Comparison of ENCODE assay signal across 9 mouse cellular contexts in genomic region chr17:25786280-25786679, GRCm38 (mm10). TPM values are rescaled to one million over a fixed set of nuclear protein-coding genes. Genes with fewer than 3 reads are reported as not detected.
DNase-seq lines count a peak whose midpoint lies in the region; ATAC-seq and TF ChIP-seq lines count a peak whose summit lies in the region.
"Had no signal": no experiment of that assay in that cellular context is flagged by ENCODE, and none has a peak within 500 bp of the region (broad histone marks: within the 10 kb centered on the region; RNA-seq: fewer than 3 reads in every experiment).

Ccdc78 (plus strand) TSS chr17:25786580.

- peaks cover 1% of the 10 kb centered on the region for H3K79me2 ChIP-seq in MEL (ENCODE audit: control insufficient read depth, insufficient read depth, low read length, poor library complexity)

- H3K4me3 ChIP-seq in heart, embryonic 16.5 days (ENCODE audit: low read length): peak within 1 kb of the TSS; percentile 85
- H3K4me3 ChIP-seq in MEL (ENCODE audit: control insufficient read depth in 1 of 2, insufficient read depth in 1 of 2, low read depth in 2 of 2, low read length in 2 of 2): peak within 1 kb of the TSS; percentile 66 to 91
- peak within 1 kb of the TSS; percentile 75 for H3K4me3 ChIP-seq in hindbrain, embryonic 10.5 days
- peak within 1 kb of the TSS; percentile 77 for H3K4me3 ChIP-seq in midbrain, embryonic 10.5 days

- no peak for TF ChIP-seq CTCF in MEL (IDR thresholded peaks at IDR 0.05 in 2 of 3, conservative IDR thresholded peaks at IDR 0.05 in 1 of 3; ENCODE audit: control insufficient read depth in 1 of 3, insufficient read depth in 1 of 3, low read depth in 2 of 3, low read length in 3 of 3, poor library complexity in 1 of 3, severe bottlenecking in 1 of 3)

- TF ChIP-seq POLR2A in MEL (IDR thresholded peaks at IDR 0.05; ENCODE audit: control insufficient read depth in 1 of 2, insufficient read depth in 1 of 2, low read depth in 1 of 2, low read length in 2 of 2, poor library complexity in 1 of 2): peak in 1 of 2 experiments; percentile 37; a peak in 1 of 4 replicates

- H3K9ac ChIP-seq in heart, embryonic 16.5 days (ENCODE audit: low read length): peak within 1 kb of the TSS; percentile 77
- H3K9ac ChIP-seq in MEL (ENCODE audit: control insufficient read depth, low read depth, low read length, poor library complexity, severe bottlenecking): peak within 1 kb of the TSS; percentile 60

- H3K4me1 ChIP-seq in heart, embryonic 16.5 days (ENCODE audit: control insufficient read depth, insufficient read depth, low read length): peaks cover 27% of the 10 kb centered on the region
- peaks cover 0 to 6% of the 10 kb centered on the region in 2 experiments; a peak in 2 of 4 replicates for H3K4me1 ChIP-seq in MEL (ENCODE audit: control insufficient read depth in 1 of 2, insufficient read depth in 2 of 2, low read length in 2 of 2)
- H3K4me1 ChIP-seq in hindbrain, embryonic 10.5 days (replicated peaks): peaks cover 49% of the 10 kb centered on the region
- peaks cover 44% of the 10 kb centered on the region for H3K4me1 ChIP-seq in midbrain, embryonic 10.5 days

- H3K27me3 ChIP-seq in heart, embryonic 16.5 days (ENCODE audit: control insufficient read depth, insufficient read depth, low read length): no peaks in the 10 kb centered on the region
- H3K27me3 ChIP-seq in MEL (ENCODE audit: control insufficient read depth in 1 of 2, insufficient read depth in 2 of 2, low read length in 2 of 2): no peaks in the 10 kb centered on the region
- H3K27me3 ChIP-seq in hindbrain, embryonic 10.5 days (ENCODE audit: insufficient read depth, poor library complexity, severe bottlenecking): no peaks in the 10 kb centered on the region
- H3K27me3 ChIP-seq in midbrain, embryonic 10.5 days (ENCODE audit: low read depth, poor library complexity, severe bottlenecking): no peaks in the 10 kb centered on the region

- TF ChIP-seq RAD21 in MEL (IDR thresholded peaks at IDR 0.05; ENCODE audit: low read depth, low read length): no peak

- TF ChIP-seq EP300 in MEL (IDR thresholded peaks at IDR 0.05; ENCODE audit: low read depth in 1 of 2, low read length in 2 of 2): no peak

- no peaks in the 10 kb centered on the region for H3K9me3 ChIP-seq in heart, embryonic 16.5 days (replicated peaks; ENCODE audit: control insufficient read depth, low read length)
- no peaks in the 10 kb centered on the region for H3K9me3 ChIP-seq in MEL (replicated peaks; ENCODE audit: insufficient read depth, low read length)
- H3K9me3 ChIP-seq in hindbrain, embryonic 10.5 days: no peaks in the 10 kb centered on the region
- H3K9me3 ChIP-seq in midbrain, embryonic 10.5 days (replicated peaks): no peaks in the 10 kb centered on the region

- peaks cover 13% of the 10 kb centered on the region for H3K36me3 ChIP-seq in heart, embryonic 16.5 days (ENCODE audit: control insufficient read depth, insufficient read depth)
- H3K36me3 ChIP-seq in MEL (ENCODE audit: control insufficient read depth in 1 of 2, insufficient read depth in 2 of 2, low read length in 2 of 2): peaks cover 2 to 5% of the 10 kb centered on the region in 2 experiments; a peak in 3 of 4 replicates
- peaks cover 72% of the 10 kb centered on the region for H3K36me3 ChIP-seq in hindbrain, embryonic 10.5 days
- H3K36me3 ChIP-seq in midbrain, embryonic 10.5 days: peaks cover 68% of the 10 kb centered on the region

- ATAC-seq in heart, embryonic 16.5 days (replicated peaks; ENCODE audit: extremely low read depth, insufficient read depth, low FRiP score): no peak

- 66% methylated on average over 3 of the region's 3 CpGs for WGBS in heart, embryonic 16.5 days
- WGBS in hindbrain, embryonic 10.5 days: 87% methylated on average over 3 of the region's 3 CpGs
- 85% methylated on average over 3 of the region's 3 CpGs for WGBS in midbrain, embryonic 10.5 days

- no peak for DNase-seq in heart, adult 11 months
- DNase-seq in MEL (ENCODE audit: low read depth, low spot score): no peak
- DNase-seq in hindbrain, embryonic 10.5 days (ENCODE audit: low spot score): no peak
- DNase-seq in midbrain, embryonic 10.5 days (ENCODE audit: low spot score): no peak
- DNase-seq in frontal cortex, postnatal 25 days (ENCODE audit: low spot score in 2 of 2): no peak
- DNase-seq in spleen, postnatal 4 days (ENCODE audit: low spot score in 2 of 2): no peak
- no peak for DNase-seq in kidney, adult 9 months

- peak within 1 kb of the TSS; percentile 94 for H3K27ac ChIP-seq in heart, embryonic 16.5 days (ENCODE audit: low read length)
- peak within 1 kb of the TSS; percentile 58 for H3K27ac ChIP-seq in MEL (ENCODE audit: control insufficient read depth, low read depth, low read length)
- H3K27ac ChIP-seq in hindbrain, embryonic 10.5 days: peak within 1 kb of the TSS; percentile 97
- peak within 1 kb of the TSS; percentile 96 for H3K27ac ChIP-seq in midbrain, embryonic 10.5 days (replicated peaks)

- H3K4me2 ChIP-seq in heart, embryonic 16.5 days (ENCODE audit: low read depth, low read length): peak within 1 kb of the TSS; percentile 84

TF ChIP-seq in MEL, 35 proteins besides CTCF, POLR2A, EP300 and RAD21:
- TF ChIP-seq ETS1 (IDR thresholded peaks at IDR 0.05; ENCODE audit: low read depth, low read length) (no peak), MAZ (IDR thresholded peaks at IDR 0.05; ENCODE audit: low read depth, low read length) (no peak), ZKSCAN1 (IDR thresholded peaks at IDR 0.05; ENCODE audit: low read depth, low read length) (no peak), MYC (IDR thresholded peaks at IDR 0.05; ENCODE audit: low read depth, low read length) (no peak), CHD1 (IDR thresholded peaks at IDR 0.05; ENCODE audit: low read depth, low read length) (no peak), TCF12 (IDR thresholded peaks at IDR 0.05; ENCODE audit: low read depth, low read length) (no peak), UBTF (IDR thresholded peaks at IDR 0.05; ENCODE audit: borderline replicate concordance, insufficient read depth, low read depth, low read length) (no peak), ZMIZ1 (IDR thresholded peaks at IDR 0.05; ENCODE audit: low read depth, low read length) (no peak), MAX (IDR thresholded peaks at IDR 0.05; ENCODE audit: low read length) (no peak), BHLHE40 (IDR thresholded peaks at IDR 0.05; ENCODE audit: borderline replicate concordance, low read depth, low read length) (no peak), RCOR1 (IDR thresholded peaks at IDR 0.05; ENCODE audit: low read depth, low read length) (no peak), NELFE (IDR thresholded peaks at IDR 0.05; ENCODE audit: low read depth, low read length) (no peak), MXI1 (IDR thresholded peaks at IDR 0.05; ENCODE audit: low read depth, low read length) (no peak), GABPA (IDR thresholded peaks at IDR 0.05; ENCODE audit: low read depth, low read length) (no peak)

RNA-seq across cellular contexts. Expression of gene Ccdc78, which starts in this region (rescaled TPM):
- 0.53 and 0.80 TPM in 2 replicates for polyA plus RNA-seq in heart, embryonic 16.5 days (2015; fragmentation: Nextera tagmentation; extraction: Ambion mirVana)
- 0.08 TPM in 1 of 2 replicates, not detected in the other for total RNA-seq in MEL (2012; rRNA removed)
- polyA plus RNA-seq in MEL (2012; ENCODE audit: insufficient read depth in 1 of 2, insufficient read length in 2 of 2, low read depth in 1 of 2, low replicate concordance in 2 of 2, missing spikeins in 1 of 2): under 1 TPM in 1 of 2 experiments, not detected in 1; 0.85 TPM
- polyA plus RNA-seq in hindbrain, embryonic 10.5 days (2016; fragmentation: Nextera tagmentation; extraction: Ambion mirVana): 0.95 and 1.2 TPM in 2 replicates
- polyA plus RNA-seq in midbrain, embryonic 10.5 days (2016; fragmentation: Nextera tagmentation; extraction: Ambion mirVana): 0.79 and 1.2 TPM in 2 replicates
- total RNA-seq: common myeloid progenitor, adult 5-6 weeks had no signal
